Mouse (Mus musculus): ENCODE measurements around the gene Zdhhc8. TPM values are rescaled to one million over a fixed set of nuclear protein-coding genes. Genes with fewer than 3 reads are reported as not detected.

Zdhhc8 gene
- polyA plus RNA-seq, 2 experiments = 0.88 to 2.9 TPM

GRCm38 (mm10) chr16:18222188-18222587, 12.7 kb downstream of the Zdhhc8 start:
- DNase-seq (ENCODE audit: low read depth in 3 of 3, low spot score in 3 of 3) = no peak
- Histone ChIP-seq H3K4me2 (ENCODE audit: low read depth) (no peak overlapping the region), H3K4me1 (replicated peaks; ENCODE audit: control insufficient read depth in 2 of 2, insufficient read depth in 2 of 2, low read length in 1 of 2) (no peaks in the 10 kb centered on the region), H3K9ac (replicated peaks) (no peak overlapping the region), H3K4me3 (ENCODE audit: insufficient read depth in 1 of 2, low read depth in 2 of 2, low read length in 2 of 2) (no peak overlapping the region), H3K9me3 (ENCODE audit: control insufficient read depth, low read length) (no peaks in the 10 kb centered on the region), H3K27ac (no peak overlapping the region), H3K27me3 (ENCODE audit: control insufficient read depth, insufficient read depth, low read length) (no peaks in the 10 kb centered on the region), H3K36me3 (replicated peaks; ENCODE audit: control insufficient read depth, insufficient read depth, low read depth) (no peaks in the 10 kb centered on the region)
- no peak for ATAC-seq (ENCODE audit: insufficient read depth)
- TF ChIP-seq EP300 (IDR thresholded peaks at IDR 0.05; ENCODE audit: low read depth) (no peak), CTCF (IDR thresholded peaks at IDR 0.05; ENCODE audit: low read depth) (no peak)
- WGBS (ENCODE audit: insufficient replicate concordance) = 75% methylated on average over 11 of the region's 11 CpGs

GRCm38 (mm10) chr16:18221543-18221898, 13.4 kb downstream of the Zdhhc8 start:
- 53% methylated on average over 11 of the region's 11 CpGs for WGBS (ENCODE audit: insufficient replicate concordance)

GRCm38 (mm10) chr16:18220856-18221542, 13.9 kb downstream of the Zdhhc8 start:
- 62% methylated on average over 6 of the region's 6 CpGs for WGBS (ENCODE audit: insufficient replicate concordance)
- no peaks in the 10 kb centered on the region for H3K27me3 ChIP-seq (ENCODE audit: control insufficient read depth, insufficient read depth, low read length)
- no peaks in the 10 kb centered on the region for H3K4me1 ChIP-seq (replicated peaks; ENCODE audit: control insufficient read depth in 2 of 2, insufficient read depth in 2 of 2, low read length in 1 of 2)
- no peak overlapping the region for H3K27ac ChIP-seq
- H3K4me3 ChIP-seq (ENCODE audit: insufficient read depth in 1 of 2, low read depth in 2 of 2, low read length in 2 of 2) = no peak overlapping the region
- ATAC-seq (ENCODE audit: insufficient read depth) (no peak), DNase-seq (ENCODE audit: low read depth in 3 of 3, low spot score in 3 of 3) (no peak)
- TF ChIP-seq EP300 (IDR thresholded peaks at IDR 0.05; ENCODE audit: low read depth) (no peak), CTCF (IDR thresholded peaks at IDR 0.05; ENCODE audit: low read depth) (no peak)
- no peaks in the 10 kb centered on the region for H3K36me3 ChIP-seq (replicated peaks; ENCODE audit: control insufficient read depth, insufficient read depth, low read depth)
- H3K9ac ChIP-seq (replicated peaks) = no peak overlapping the region
- no peak overlapping the region for H3K4me2 ChIP-seq (ENCODE audit: low read depth)
- H3K9me3 ChIP-seq (ENCODE audit: control insufficient read depth, low read length) = no peaks in the 10 kb centered on the region

More at GRCm38 (mm10) chr16:18221543-18221898, 13.4 kb downstream of the Zdhhc8 start:
- Histone ChIP-seq H3K27ac (no peak overlapping the region), H3K4me2 (ENCODE audit: low read depth) (no peak overlapping the region), H3K9me3 (ENCODE audit: control insufficient read depth, low read length) (no peaks in the 10 kb centered on the region), H3K9ac (replicated peaks) (no peak overlapping the region), H3K4me3 (ENCODE audit: insufficient read depth in 1 of 2, low read depth in 2 of 2, low read length in 2 of 2) (no peak overlapping the region), H3K27me3 (ENCODE audit: control insufficient read depth, insufficient read depth, low read length) (no peaks in the 10 kb centered on the region), H3K4me1 (replicated peaks; ENCODE audit: control insufficient read depth in 2 of 2, insufficient read depth in 2 of 2, low read length in 1 of 2) (no peaks in the 10 kb centered on the region), H3K36me3 (replicated peaks; ENCODE audit: control insufficient read depth, insufficient read depth, low read depth) (no peaks in the 10 kb centered on the region)
- ATAC-seq (ENCODE audit: insufficient read depth) (no peak), DNase-seq (ENCODE audit: low read depth in 3 of 3, low spot score in 3 of 3) (no peak)
- TF ChIP-seq CTCF (IDR thresholded peaks at IDR 0.05; ENCODE audit: low read depth) = peak; percentile 63
- TF ChIP-seq EP300 (IDR thresholded peaks at IDR 0.05; ENCODE audit: low read depth) = no peak

- 30% methylated on average over 8 of the region's 8 CpGs for WGBS (ENCODE audit: insufficient replicate concordance)
- TF ChIP-seq EP300 (IDR thresholded peaks at IDR 0.05; ENCODE audit: low read depth) (no peak), CTCF (IDR thresholded peaks at IDR 0.05; ENCODE audit: low read depth) (no peak)
- no peak overlapping the region for H3K9ac ChIP-seq (replicated peaks)
- H3K4me3 ChIP-seq (ENCODE audit: insufficient read depth in 1 of 2, low read depth in 2 of 2, low read length in 2 of 2) = no peak overlapping the region
- no peak overlapping the region for H3K27ac ChIP-seq
- no peaks in the 10 kb centered on the region for H3K27me3 ChIP-seq (ENCODE audit: control insufficient read depth, insufficient read depth, low read length)
- ATAC-seq (ENCODE audit: insufficient read depth) (no peak), DNase-seq (ENCODE audit: low read depth in 3 of 3, low spot score in 3 of 3) (no peak)
- H3K4me2 ChIP-seq (ENCODE audit: low read depth) = no peak overlapping the region
- H3K4me1 ChIP-seq (replicated peaks; ENCODE audit: control insufficient read depth in 2 of 2, insufficient read depth in 2 of 2, low read length in 1 of 2) = no peaks in the 10 kb centered on the region
- H3K9me3 ChIP-seq (ENCODE audit: control insufficient read depth, low read length) = no peaks in the 10 kb centered on the region
- H3K36me3 ChIP-seq (replicated peaks; ENCODE audit: control insufficient read depth, insufficient read depth, low read depth) = no peaks in the 10 kb centered on the region
These were observed 14.9 kb downstream of the Zdhhc8 start for GRCm38 (mm10) chr16:18220001-18220400.

- no peak overlapping the region for H3K4me3 ChIP-seq (ENCODE audit: insufficient read depth in 1 of 2, low read depth in 2 of 2, low read length in 2 of 2)
- no peaks in the 10 kb centered on the region for H3K27me3 ChIP-seq (ENCODE audit: control insufficient read depth, insufficient read depth, low read length)
- no peak overlapping the region for H3K27ac ChIP-seq
- DNase-seq (ENCODE audit: low read depth in 3 of 3, low spot score in 3 of 3) = no peak
- H3K9ac ChIP-seq (replicated peaks) = no peak overlapping the region
- ATAC-seq (ENCODE audit: insufficient read depth) = no peak
- 72% methylated on average over 9 of the region's 9 CpGs for WGBS (ENCODE audit: insufficient replicate concordance)
- no peaks in the 10 kb centered on the region for H3K36me3 ChIP-seq (replicated peaks; ENCODE audit: control insufficient read depth, insufficient read depth, low read depth)
- no peaks in the 10 kb centered on the region for H3K4me1 ChIP-seq (replicated peaks; ENCODE audit: control insufficient read depth in 2 of 2, insufficient read depth in 2 of 2, low read length in 1 of 2)
- TF ChIP-seq EP300 (IDR thresholded peaks at IDR 0.05; ENCODE audit: low read depth) = no peak
- TF ChIP-seq CTCF (IDR thresholded peaks at IDR 0.05; ENCODE audit: low read depth) = no peak
- H3K9me3 ChIP-seq (ENCODE audit: control insufficient read depth, low read length) = no peaks in the 10 kb centered on the region
- no peak overlapping the region for H3K4me2 ChIP-seq (ENCODE audit: low read depth)
These were observed 16.3 kb downstream of the Zdhhc8 start for GRCm38 (mm10) chr16:18218580-18218996.
